Mouse (Mus musculus): ENCODE measurements around the gene Fam241a.

DNA sequence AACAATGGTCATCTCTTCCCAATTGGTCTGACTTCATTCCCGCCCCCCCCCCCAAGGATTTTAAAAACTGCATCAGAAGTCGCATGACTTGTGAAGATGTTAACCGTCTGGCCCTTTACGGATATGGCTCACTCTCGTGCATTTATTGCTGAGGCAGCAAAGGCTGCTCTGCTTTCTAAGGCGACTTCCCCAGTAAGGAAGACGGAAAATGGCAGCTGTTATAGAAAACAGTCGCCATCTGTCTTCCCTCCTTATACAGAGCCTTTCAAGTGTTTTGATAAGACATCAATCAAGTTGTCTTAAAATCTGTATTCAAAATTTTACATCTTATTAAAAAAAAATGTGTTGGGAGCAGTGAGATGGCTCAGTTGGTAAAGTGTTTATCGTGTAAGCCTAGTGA, 43.4 kb downstream of the Fam241a start:
- TF ChIP-seq EP300 (IDR thresholded peaks at IDR 0.05; ENCODE audit: low read length) (no peak), USF1 (IDR thresholded peaks at IDR 0.05; ENCODE audit: low read depth, low read length) (no peak), CTCF (conservative IDR thresholded peaks at IDR 0.05 in 1 of 2, IDR thresholded peaks at IDR 0.05 in 1 of 2; ENCODE audit: low read depth in 2 of 2, low read length in 2 of 2) (no peak), E2F4 (IDR thresholded peaks at IDR 0.05; ENCODE audit: insufficient replicate concordance, low read depth, low read length) (no peak)
